Mouse (Mus musculus): ENCODE data around the gene Jph4. TPM values are rescaled to one million over a fixed set of nuclear protein-coding genes. Genes with fewer than 3 reads are reported as not detected.

Jph4 gene
- total and polyA plus RNA-seq, 3 experiments = not detected

GRCm38 (mm10) chr14:55125711-55126110 lies 9.0 kb upstream of the Jph4 start:
- Histone ChIP-seq H3K27me3 (ENCODE audit: control insufficient read depth in 1 of 2, insufficient read depth in 2 of 2, low read length in 2 of 2) (peaks cover 8 to 14% of the 10 kb centered on the region in 2 experiments), H3K4me3 (ENCODE audit: control insufficient read depth in 1 of 2, insufficient read depth in 1 of 2, low read depth in 2 of 2, low read length in 2 of 2) (no peak overlapping the region), H3K36me3 (ENCODE audit: control insufficient read depth in 1 of 2, insufficient read depth in 2 of 2, low read length in 2 of 2) (no peaks in the 10 kb centered on the region), H3K4me1 (ENCODE audit: control insufficient read depth in 1 of 2, insufficient read depth in 2 of 2, low read length in 2 of 2) (no peaks in the 10 kb centered on the region), H3K27ac (ENCODE audit: control insufficient read depth, low read depth, low read length) (no peak overlapping the region), H3K9ac (ENCODE audit: control insufficient read depth, low read depth, low read length, poor library complexity, severe bottlenecking) (no peak overlapping the region), H3K9me3 (replicated peaks; ENCODE audit: insufficient read depth, low read length) (no peaks in the 10 kb centered on the region), H3K79me2 (ENCODE audit: control insufficient read depth, insufficient read depth, low read length, poor library complexity) (no peaks in the 10 kb centered on the region)
- DNase-seq (ENCODE audit: low read depth, low spot score) = no peak
- TF ChIP-seq CHD2 (IDR thresholded peaks at IDR 0.05; ENCODE audit: low read length) (no peak), HCFC1 (IDR thresholded peaks at IDR 0.05; ENCODE audit: low read depth, low read length) (no peak), SMC3 (IDR thresholded peaks at IDR 0.05; ENCODE audit: low read depth, low read length) (no peak)

GRCm38 (mm10) chr14:55122359-55122758 lies 5.6 kb upstream of the Jph4 start:
- no peak for DNase-seq (ENCODE audit: low read depth, low spot score)
- Histone ChIP-seq H3K36me3 (ENCODE audit: control insufficient read depth in 1 of 2, insufficient read depth in 2 of 2, low read length in 2 of 2) (no peaks in the 10 kb centered on the region), H3K27me3 (ENCODE audit: control insufficient read depth in 1 of 2, insufficient read depth in 2 of 2, low read length in 2 of 2) (peaks cover 6 to 14% of the 10 kb centered on the region in 2 experiments), H3K9ac (ENCODE audit: control insufficient read depth, low read depth, low read length, poor library complexity, severe bottlenecking) (no peak overlapping the region), H3K4me3 (ENCODE audit: control insufficient read depth in 1 of 2, insufficient read depth in 1 of 2, low read depth in 2 of 2, low read length in 2 of 2) (no peak overlapping the region), H3K79me2 (ENCODE audit: control insufficient read depth, insufficient read depth, low read length, poor library complexity) (no peaks in the 10 kb centered on the region), H3K4me1 (ENCODE audit: control insufficient read depth in 1 of 2, insufficient read depth in 2 of 2, low read length in 2 of 2) (no peaks in the 10 kb centered on the region), H3K9me3 (replicated peaks; ENCODE audit: insufficient read depth, low read length) (no peaks in the 10 kb centered on the region), H3K27ac (ENCODE audit: control insufficient read depth, low read depth, low read length) (no peak overlapping the region)
- TF ChIP-seq ELF1 (IDR thresholded peaks at IDR 0.05; ENCODE audit: low read depth, low read length) = no peak
- TF ChIP-seq CHD1 (IDR thresholded peaks at IDR 0.05; ENCODE audit: low read depth, low read length) = no peak
- no peak for TF ChIP-seq ZNF384 (IDR thresholded peaks at IDR 0.05; ENCODE audit: low read depth, low read length)
- TF ChIP-seq CHD2 (IDR thresholded peaks at IDR 0.05; ENCODE audit: low read length) = no peak
- no peak for TF ChIP-seq EP300 (IDR thresholded peaks at IDR 0.05; ENCODE audit: low read depth in 1 of 2, low read length in 2 of 2)
- TF ChIP-seq GATA1 (IDR thresholded peaks at IDR 0.05; ENCODE audit: low read depth, low read length) = no peak
- TF ChIP-seq ZKSCAN1 (IDR thresholded peaks at IDR 0.05; ENCODE audit: low read depth, low read length) = no peak
- TF ChIP-seq TCF12 (IDR thresholded peaks at IDR 0.05; ENCODE audit: low read depth, low read length) = no peak
- no peak for TF ChIP-seq POLR2A (IDR thresholded peaks at IDR 0.05; ENCODE audit: control insufficient read depth in 1 of 2, insufficient read depth in 1 of 2, low read depth in 1 of 2, low read length in 2 of 2, poor library complexity in 1 of 2)
- no peak for TF ChIP-seq RAD21 (IDR thresholded peaks at IDR 0.05; ENCODE audit: low read depth, low read length)
- no peak for TF ChIP-seq GABPA (IDR thresholded peaks at IDR 0.05; ENCODE audit: low read depth, low read length)
- TF ChIP-seq MYB (IDR thresholded peaks at IDR 0.05; ENCODE audit: low read depth, low read length) = no peak
- TF ChIP-seq POLR2AphosphoS5 (IDR thresholded peaks at IDR 0.05; ENCODE audit: borderline replicate concordance, low read depth, low read length) = no peak
- no peak for TF ChIP-seq JUND (IDR thresholded peaks at IDR 0.05; ENCODE audit: low read depth, low read length)
- TF ChIP-seq CTCF (IDR thresholded peaks at IDR 0.05 in 2 of 3, conservative IDR thresholded peaks at IDR 0.05 in 1 of 3; ENCODE audit: control insufficient read depth in 1 of 3, insufficient read depth in 1 of 3, low read depth in 2 of 3, low read length in 3 of 3, poor library complexity in 1 of 3, severe bottlenecking in 1 of 3) = no peak
- no peak for TF ChIP-seq ZC3H11A (IDR thresholded peaks at IDR 0.05; ENCODE audit: low read depth, low read length)
- TF ChIP-seq NRF1 (IDR thresholded peaks at IDR 0.05; ENCODE audit: insufficient read depth, low read depth, low read length, poor library complexity, severe bottlenecking) = no peak
- no peak for TF ChIP-seq MYC (IDR thresholded peaks at IDR 0.05; ENCODE audit: low read depth, low read length)

All from MEL (cell line).